Mouse (Mus musculus) heart, postnatal 36 days (tissue): Measurements from ENCODE around the gene Unc13a. TPM values are rescaled to one million over a fixed set of nuclear protein-coding genes. Genes with fewer than 3 reads are reported as not detected.

Experiments
- DNase-seq, 2 experiments: peaks; one replicate each; pipeline ENCODE4 v3.0.0; 2021 to 2022
- intact Hi-C: fragments of 180-260 bp; cut with DNase I; formaldehyde crosslinking; loops from one replicate; pipeline ENCODE4 v1.15.1; 2025
- total RNA-seq, 2 experiments: library from RNA; stranded (reverse); gene quantifications; 2 replicates each; pipeline ENCODE4 v1.2.3; 2021

Unc13a gene
- total RNA-seq, 2 experiments from 2014 or later = 0.49 to 0.64 TPM

DNA sequence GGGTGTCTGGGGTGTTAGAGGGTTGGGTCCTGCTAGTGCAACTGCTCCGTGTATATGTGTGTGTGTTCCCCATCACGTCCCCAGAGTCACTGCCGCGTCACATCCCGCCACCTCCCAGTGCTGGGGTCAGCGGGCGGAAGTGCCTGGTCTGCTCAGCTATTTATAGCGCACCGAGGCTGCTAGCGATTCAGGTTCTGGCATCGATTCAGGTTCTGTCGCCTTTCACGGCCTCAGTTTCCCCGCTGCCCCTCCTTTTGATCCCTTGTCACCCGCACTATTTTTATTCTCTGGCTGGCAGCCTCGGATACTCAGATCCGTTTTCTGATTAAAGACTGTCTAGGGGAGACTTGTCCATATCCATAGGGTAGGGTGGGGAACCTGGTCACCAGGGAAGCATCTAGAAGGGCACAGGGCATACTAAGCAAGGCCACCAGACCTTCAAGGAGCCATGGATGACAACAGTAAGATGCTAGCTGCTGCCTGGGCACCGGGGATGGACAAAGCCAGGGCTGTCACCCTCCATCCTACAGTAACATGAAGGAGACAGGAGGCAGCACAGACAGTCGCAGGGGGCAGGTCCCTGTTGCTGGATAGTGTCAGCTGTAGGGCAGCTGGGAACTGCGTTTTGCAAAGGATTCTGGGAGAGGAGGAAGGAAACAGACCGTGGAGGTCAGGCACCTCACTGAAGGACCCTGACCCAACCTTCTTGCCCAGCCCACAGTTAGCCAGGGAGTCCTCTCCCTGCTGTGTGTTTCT lies 3.2 kb downstream of the Unc13a start:
- peak; percentile 38 to 39 for DNase-seq
- intact Hi-C loops = no loop called here

DNA sequence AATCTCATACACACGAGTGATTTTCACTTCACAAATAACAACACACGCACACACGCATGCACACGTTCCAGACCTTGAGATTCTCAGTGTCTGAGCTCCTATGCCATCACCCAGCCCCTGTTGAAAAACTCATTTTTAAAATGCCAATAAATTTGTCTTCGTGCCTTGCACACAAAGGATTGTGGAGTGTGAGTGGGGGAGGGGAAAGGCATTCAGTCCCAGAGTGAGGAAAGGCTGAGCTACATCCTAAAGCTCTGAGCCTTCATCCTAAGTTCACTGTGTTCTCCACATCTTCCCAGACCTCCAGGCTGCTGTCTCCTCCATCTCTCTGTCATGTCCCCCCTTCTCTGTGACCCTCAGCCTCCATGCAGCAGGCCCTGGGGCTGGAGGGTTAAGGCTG lies 4.3 kb downstream of the Unc13a start:
- no peak for DNase-seq

DNA sequence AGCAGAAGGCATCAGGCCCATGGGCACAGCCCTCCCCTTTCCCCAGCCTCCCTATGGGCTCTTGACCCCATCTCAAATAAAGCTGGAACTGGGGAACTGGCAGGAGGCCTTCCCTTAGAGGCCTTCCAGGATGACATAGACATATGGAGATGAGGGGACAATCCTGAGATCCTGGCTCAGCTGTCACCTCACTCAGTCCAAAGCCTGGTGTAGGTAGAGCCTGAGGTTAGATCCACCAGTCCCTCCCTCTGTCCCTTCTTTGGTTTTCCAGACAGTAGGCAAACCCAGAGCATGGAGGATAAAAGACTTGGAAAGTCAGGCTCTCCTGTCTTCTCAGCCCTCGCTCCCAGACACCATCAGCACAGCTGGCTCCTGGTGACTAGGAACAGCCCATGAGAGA lies 4.7 kb downstream of the Unc13a start:
- intact Hi-C loops = no loop called here
- DNase-seq = no peak

More for the DNA sequence above, 4.3 kb downstream of the Unc13a start:
- intact Hi-C loops = no loop called here

DNA sequence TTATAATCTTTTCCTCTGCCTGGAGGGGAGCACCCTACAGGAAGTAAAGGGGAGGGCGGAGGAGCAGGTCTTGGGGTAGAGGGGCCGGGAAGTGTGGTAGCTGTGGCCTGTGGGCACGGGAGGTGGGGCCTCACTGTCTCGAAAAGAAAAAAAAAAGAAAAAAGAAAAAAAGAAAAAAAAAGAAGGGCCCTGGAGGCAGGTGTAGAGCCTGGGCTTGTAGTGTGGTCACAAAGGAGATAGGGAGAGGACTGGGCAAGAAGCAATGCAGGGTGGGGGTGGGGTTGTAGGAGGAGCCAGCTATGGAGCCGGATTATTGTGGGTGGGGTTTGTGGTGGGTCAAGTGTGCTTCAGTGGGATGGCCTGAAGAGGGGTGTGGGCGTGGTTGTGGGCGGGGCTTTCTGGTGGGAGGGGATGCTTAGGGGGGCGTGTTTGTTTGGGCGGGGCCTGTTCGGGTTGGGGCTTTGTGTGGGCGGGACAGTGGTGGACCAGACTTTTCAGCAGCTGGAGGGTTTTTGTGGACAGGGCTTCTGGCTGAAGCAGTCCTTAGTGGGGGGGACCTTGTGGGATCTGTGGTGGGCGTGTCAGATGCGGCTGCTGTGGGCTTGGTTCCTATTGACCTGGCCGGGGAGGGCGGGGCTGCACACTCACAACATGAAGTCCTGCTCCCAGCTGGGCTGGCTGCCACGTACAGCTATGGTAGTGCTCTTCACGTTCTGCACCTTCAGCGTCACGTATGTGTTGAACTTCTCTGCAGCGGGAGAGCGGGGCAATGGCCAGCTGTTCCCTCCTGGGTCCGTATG lies 6.0 kb downstream of the Unc13a start:
- no peak for DNase-seq
- intact Hi-C loops = no loop called here

DNA sequence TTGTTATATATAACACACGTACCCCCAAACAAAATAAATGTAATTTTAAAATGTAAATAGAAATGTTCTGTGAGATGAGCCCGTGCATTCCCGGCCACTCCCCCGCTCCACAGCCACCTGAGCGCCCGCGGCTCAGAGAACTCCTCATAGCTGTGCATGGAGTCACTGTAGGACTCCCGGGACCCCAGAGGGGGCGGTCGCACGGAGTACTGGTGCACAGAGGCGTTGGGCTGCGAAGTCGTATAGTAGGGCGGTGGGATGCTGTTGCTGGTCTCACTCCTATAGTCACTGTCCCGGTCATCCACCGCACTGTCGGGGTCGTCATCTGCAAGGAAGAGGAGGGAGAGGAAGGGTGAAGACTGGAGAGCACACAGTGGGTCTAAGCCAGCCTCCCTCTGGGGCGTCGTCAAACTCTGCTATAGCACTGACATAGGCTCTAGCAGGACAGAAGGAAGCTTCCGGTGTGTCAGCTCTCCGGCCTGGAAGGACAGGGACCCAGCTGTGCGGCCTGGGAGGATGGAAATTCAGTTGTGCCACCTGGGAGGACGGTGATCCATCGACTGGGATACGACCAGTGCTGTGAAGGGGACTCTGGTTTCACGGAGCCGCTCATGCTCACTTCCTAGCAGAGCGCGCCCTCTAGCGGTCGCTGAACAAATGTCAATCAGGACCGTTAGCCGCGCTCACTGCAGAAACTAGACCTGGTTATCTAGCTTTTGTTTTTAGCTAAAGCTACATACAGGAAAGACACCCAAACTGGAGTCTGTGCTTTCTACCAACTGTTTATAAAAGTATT lies 11.0 kb downstream of the Unc13a start:
- intact Hi-C loops = loop anchor here (1.0 to 2.0 kb wide), 3 partner anchors 64 to 220 kb away; no protein-coding TSS in a partner anchor
- peak; percentile 86 to 91 for DNase-seq

DNA sequence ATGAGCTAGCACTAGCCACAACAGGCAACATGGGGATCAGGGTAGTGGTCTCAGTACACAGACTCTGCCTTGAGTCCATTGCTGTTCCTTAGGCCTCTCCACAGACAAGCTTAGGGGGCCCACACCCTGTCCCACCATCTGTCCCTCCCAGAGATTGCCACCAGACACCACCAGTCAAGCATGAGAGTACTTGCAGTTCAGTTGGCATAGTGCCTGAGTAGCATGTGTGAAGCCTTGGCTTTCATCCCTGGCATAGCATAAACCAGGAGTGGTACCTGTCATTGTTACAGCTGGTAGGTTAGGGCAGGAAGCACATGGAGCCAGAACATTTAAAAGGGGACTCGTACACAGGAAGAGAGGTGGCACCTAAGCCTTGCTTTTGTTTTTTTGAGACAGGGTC lies 11.8 kb downstream of the Unc13a start:
- no peak for DNase-seq
- intact Hi-C loops = loop anchor here (1.0 to 2.0 kb wide), 3 partner anchors 63 to 219 kb away; no protein-coding TSS in a partner anchor

DNA sequence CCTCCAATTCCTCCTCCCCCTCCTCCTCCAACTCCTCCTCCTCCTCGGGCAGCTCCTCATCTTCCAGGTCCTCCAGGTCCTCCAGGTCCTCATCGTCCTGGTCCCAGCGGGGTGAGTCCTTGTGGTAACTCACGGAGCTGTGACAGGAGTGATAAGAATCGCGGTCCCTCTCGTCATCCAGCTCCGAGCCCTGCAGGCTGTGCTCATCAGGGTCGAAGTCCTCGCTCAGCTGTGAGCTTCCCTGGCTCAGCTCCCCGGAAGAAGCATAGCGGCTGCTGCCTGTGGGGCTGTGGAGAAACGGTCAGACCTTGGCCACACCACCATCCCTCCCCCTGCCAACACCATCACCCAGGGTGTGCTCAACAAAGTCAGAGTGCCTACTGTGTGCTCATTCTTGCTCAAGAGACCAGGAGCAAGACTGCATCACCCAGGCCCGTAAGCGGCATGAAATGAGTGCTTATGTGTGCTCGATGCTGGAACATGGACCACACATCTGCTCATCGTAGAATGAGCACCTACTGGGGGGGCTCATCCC lies 13.0 kb downstream of the Unc13a start:
- DNase-seq = no peak
- intact Hi-C loops = no loop called here

DNA sequence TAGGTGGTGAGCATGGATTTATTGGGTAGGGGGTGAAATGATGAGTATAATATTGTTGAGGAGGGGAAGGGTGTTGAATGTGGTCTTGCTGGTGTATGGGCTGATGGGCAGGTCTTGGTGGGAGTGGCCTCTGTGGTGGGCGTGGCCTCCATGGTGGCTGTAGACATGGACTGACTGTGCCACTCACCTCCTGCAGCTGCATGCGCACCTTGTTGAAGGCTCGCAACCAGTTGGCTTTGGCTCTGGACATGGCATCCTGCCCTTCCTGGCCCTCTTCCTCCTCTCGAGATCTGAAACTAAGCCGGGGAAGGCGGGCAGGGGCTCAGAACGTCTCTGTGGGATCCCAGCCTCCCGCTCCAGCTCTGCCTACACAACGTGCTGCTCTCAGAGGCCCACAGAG lies 13.7 kb downstream of the Unc13a start:
- DNase-seq = no peak
- intact Hi-C loops = no loop called here

DNA sequence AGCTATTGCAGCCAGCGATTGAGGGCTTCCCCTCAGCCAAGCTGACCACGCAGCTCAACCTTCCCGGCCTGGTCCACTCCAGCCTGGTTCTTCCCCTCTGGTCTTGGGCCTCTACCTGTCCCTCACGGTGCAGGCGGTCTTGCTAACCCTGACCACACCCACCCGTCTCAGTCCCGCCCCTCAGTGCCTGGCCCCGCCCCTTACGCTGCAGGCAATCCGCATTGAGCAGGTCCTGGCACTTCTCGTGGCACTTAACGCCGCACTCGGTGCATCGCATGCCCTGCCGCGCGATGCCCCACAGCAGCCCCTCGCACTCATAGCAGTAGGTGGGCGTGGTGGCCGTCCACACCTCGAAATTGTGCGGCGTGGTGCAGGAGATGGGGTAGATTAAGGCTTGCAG lies 17.0 kb downstream of the Unc13a start:
- intact Hi-C loops = no loop called here
- DNase-seq = no peak

DNA sequence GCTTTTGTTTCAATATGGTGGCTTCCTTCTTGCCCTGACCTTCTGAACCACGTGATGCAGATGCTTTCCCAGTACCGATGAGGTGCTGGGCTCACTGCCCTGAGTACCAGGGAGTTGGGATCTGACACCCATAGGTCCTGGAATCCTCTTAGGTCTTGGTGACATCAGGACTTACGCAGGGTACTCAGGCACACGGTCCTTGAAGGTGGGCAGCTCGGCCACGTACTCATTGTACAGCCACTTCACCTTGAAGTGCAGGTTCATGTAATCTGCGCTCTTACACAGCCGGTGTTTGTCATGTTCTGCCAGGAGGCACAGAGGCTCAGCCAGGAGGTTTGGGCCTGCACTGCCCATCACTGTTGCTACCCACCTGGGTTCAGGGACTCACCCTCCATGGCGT lies 26.0 kb downstream of the Unc13a start:
- DNase-seq = no peak
- intact Hi-C loops = no loop called here

DNA sequence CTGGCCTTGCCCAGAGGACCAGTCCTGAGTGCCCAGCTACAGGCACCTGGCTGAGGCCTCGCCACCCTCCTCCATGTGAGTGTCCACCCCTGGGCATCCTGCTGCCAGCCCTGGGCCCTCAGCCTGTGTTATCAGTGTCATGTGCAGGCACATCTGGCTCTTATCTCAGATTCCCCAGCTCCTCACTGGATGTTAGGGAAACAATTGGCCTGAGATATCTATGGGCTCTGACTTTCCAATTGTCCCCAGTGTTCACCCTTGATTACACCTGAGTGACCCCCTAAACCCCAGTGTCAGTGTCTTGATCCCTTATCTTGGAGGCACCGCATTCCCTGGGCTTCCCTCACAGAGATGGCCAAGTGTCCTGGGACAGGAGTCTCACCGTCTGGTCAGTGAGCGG lies 32.2 kb downstream of the Unc13a start:
- no peak for DNase-seq
- intact Hi-C loops = no loop called here

DNA sequence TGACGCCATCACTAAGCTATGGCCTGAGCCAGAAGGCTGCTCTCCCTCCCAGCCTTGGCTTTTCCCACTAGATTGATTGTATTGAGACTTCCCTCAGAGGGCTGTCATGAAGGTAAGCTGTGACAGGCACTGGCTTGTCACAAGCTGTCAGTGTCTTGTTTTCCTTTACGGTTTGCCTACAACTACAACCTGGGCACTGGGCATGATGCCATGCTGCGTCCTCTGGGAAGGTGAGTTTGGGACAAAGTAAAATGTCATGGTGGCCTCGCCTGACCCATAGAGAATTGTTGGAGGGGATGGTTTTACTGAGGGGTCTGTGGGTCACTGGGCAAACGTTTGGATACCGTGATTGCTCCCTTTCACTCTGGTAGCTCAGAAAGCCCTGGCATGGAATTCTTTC lies 33.2 kb downstream of the Unc13a start:
- intact Hi-C loops = no loop called here
- no peak for DNase-seq

DNA sequence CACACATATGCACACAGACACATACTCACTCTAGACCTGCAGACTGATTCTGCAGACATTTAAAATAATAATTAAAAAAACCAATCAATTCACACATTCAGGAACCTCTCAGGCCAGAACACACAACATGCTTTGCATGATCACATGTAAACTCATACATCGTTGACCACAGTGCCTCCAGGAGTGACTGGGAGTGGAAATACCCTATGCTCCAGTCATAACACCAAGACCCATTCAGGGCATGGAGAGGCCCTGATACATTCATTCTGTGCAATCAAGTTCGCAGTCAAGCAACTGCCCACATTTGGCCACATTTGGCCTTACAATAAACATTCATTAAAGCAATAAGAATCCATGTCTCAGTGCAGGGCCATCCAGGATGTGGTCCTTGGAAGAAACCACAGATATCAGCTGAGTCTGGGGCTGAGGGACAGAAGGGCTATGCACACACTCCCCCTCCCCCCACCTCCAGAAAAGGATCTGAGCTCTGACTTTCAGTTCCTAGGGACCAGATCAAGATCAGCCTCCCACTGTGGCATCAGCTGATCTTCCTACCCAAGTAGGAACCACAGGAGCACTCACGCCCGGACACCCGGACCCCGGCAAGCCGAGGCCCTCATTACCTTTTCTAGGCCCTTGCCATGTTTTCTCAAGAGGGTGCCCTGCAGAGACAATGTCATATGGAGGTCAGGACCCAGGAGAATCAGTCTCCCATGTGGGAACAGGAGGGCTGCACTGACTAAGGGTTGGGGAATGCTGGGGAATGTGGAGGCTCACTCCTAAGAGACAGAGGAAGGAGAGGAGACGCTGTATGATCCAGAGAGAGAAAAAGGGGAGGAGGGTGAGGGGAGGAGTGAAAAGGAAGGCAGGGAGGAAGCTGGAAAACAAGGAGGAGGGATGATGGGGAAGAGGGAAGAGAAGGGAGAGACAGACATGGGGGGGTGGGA lies 34.1 kb downstream of the Unc13a start:
- intact Hi-C loops = no loop called here
- DNase-seq = no peak

DNA sequence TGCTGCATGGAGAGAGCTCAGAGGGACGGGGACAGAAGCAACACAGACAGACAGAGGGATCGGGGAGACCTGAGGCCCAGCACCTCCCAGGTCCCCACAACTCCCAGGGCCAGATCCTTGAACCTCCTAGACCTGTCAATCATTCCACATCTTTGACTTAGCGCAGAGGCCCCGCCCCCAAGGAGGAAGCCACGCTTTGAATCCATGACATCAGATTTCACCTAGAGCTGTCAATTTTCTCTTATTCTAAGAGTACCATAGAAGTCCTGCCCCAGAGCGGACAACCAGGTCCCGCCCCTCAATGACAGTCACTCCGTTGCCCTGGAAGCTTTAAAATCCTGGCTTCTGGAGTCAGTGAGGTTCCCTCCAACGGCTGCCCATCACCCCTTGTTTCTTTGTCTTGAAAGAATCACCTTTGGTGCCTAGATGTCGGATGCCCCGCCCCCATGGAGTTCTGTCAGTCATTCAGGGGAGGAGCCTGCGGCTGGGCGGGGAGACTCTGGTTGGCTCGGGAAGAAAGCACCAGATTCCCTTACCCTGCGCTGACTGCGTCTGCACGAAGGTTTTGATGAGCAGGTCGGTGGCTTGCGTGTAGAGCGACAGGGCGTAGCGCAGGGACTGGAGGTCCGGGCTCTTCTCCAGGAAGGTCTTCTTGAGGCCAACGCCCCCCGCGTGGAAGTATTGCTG lies 37.4 kb downstream of the Unc13a start:
- peak; percentile 35 to 49 for DNase-seq
- intact Hi-C loops = loop anchor here (1.0 kb wide), 1 partner anchor 73 kb away; no protein-coding TSS in a partner anchor

DNA sequence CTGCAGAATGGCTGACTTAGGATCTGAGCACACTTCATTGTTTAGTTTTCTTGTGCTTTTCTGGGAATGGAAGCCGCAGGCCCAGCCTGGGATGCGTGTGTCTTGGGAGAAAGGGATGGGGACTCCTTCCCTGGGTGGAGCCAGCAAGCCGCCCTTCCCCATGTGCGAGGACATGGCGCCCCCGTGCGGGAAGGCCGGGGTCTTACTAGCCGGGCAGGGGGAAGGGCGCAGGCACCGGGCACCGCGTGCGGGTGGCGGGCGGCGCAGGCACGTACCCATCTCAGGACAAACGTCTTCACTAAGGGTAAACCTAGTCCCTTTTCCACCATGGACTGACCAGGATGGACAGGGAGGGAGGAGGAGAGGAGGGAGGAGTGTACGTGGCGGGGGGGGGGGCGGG lies 38.4 kb downstream of the Unc13a start:
- intact Hi-C loops = loop anchor here (1.0 kb wide), 1 partner anchor 72 kb away; no protein-coding TSS in a partner anchor
- peak; percentile 57 to 75 for DNase-seq

DNA sequence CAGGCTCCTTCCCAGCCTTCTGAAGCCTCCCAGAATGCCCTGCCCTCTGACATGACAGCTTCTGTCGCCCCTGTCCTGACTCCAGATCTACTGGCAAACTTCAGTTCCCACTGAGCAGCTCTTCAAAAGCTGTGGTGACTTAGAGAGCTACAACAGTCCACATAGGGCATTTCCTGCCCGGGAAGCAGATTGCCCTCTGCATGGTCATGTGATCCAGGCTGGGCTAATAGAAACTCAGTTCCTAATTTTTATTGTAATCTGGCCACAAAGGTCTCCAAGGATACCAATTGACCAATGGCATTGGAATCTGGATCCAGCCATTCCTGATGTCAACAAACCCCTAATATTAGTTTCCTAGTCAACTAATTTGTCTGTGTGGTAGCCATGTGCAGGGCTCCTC lies 39.7 kb downstream of the Unc13a start:
- intact Hi-C loops = loop anchor here (2.0 kb wide), 1 partner anchor 39 kb away; the partner anchor contains the start of gene Pgls
- no peak for DNase-seq

DNA sequence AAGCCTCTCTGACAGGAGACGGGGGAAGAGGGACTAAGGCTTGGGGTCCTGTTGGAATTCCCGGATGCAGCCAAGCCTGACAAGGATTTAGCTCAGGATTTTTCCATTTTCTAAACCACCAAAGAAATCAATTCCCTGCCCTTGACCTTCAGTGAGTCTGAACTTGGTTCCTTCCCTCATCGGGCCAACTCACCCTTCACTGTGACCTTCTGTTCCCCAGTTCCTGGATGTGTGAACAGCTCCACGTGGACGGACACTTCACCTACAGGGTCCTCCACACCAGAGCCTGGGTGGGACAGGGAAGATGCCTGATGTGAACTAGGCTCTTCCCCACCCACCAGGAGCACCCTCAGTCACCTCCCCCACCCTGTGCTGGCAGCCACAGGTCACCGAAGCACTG lies 40.8 kb downstream of the Unc13a start:
- no peak for DNase-seq
- intact Hi-C loops = loop anchor here (2.0 kb wide), 1 partner anchor 38 kb away; the partner anchor contains the start of gene Pgls

DNA sequence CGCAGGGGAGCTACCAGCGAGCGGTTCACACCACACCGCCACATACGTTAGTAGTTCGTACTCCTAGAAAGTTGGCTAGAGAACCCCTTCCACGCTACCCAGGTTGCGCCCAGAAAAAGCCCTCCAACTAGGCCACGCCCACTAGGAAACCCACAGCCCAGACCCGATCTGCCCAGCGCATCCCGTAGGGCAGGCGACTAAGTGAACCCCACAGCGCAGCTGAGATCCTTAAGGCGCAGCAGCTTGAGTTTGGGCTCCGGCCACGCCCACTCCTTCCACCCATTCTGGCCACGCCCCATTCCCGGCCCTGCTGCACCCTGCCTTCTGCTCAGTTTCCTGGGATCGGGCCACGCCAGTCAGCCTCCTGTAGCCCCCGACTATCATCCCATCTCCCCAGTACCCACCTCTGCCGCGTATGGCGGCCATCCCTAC lies 41.8 kb downstream of the Unc13a start:
- intact Hi-C loops = loop anchor here (1.0 to 2.0 kb wide), 2 partner anchors 15 to 37 kb away; partner anchors contain the start of gene Pgls
- peak; percentile 40 to 43 for DNase-seq
